Mouse (Mus musculus) MEL (cell line): ENCODE results near the gene Coq10a. TPM values are rescaled to one million over a fixed set of nuclear protein-coding genes. Genes with fewer than 3 reads are reported as not detected.

Experiments
- DNase-seq: peaks from one replicate; pipeline ENCODE4 v3.0.0; 2011; ENCODE audit warnings: low read depth, low spot score
- H3K27ac ChIP-seq: 2 replicates; pipeline ENCODE4 v1.5.1; 2012; ENCODE audit warnings: low read depth, mild to moderate bottlenecking, control low read depth, low read length, moderate library complexity; ENCODE audit not compliant: control insufficient read depth
- H3K27me3 ChIP-seq, 2 experiments: fragments of 150-350 bp in 1 of 2; sonication (generic) in 1 of 2; 2 replicates each; pipeline ENCODE4 v1.6.1; 2012; ENCODE audit warnings: low read length in 2 of 2, mild to moderate bottlenecking in 2 of 2, improper control_type of control experiment in 1 of 2, moderate library complexity in 1 of 2; ENCODE audit not compliant: insufficient read depth in 2 of 2, control insufficient read depth in 1 of 2
- H3K36me3 ChIP-seq, 2 experiments: 2 replicates each; pipeline ENCODE4 v1.6.1; 2012 to 2014; ENCODE audit warnings: low read length in 2 of 2, improper control_type of control experiment in 1 of 2, inconsistent platforms in 1 of 2, mild to moderate bottlenecking in 1 of 2; ENCODE audit not compliant: insufficient read depth in 2 of 2, control insufficient read depth in 1 of 2
- H3K4me1 ChIP-seq, 2 experiments: fragments of 150-350 bp in 1 of 2; sonication (generic) in 1 of 2; 2 replicates each; pipeline ENCODE4 v1.6.1; 2012; ENCODE audit warnings: low read length in 2 of 2, improper control_type of control experiment in 1 of 2, mild to moderate bottlenecking in 1 of 2; ENCODE audit not compliant: insufficient read depth in 2 of 2, control insufficient read depth in 1 of 2
- H3K4me3 ChIP-seq, 2 experiments: fragments of 150-350 bp in 1 of 2; sonication (generic) in 1 of 2; 2 replicates each; pipeline ENCODE4 v1.5.1; 2012; ENCODE audit warnings: low read depth in 2 of 2, low read length in 2 of 2, mild to moderate bottlenecking in 2 of 2, moderate library complexity in 2 of 2, control low read depth in 1 of 2, improper control_type of control experiment in 1 of 2; ENCODE audit not compliant: control insufficient read depth in 1 of 2, insufficient read depth in 1 of 2
- H3K79me2 ChIP-seq: 2 replicates; pipeline ENCODE4 v1.6.1; 2012; ENCODE audit warnings: mild to moderate bottlenecking, low read length, moderate library complexity; ENCODE audit not compliant: control insufficient read depth, poor library complexity, insufficient read depth
- H3K9ac ChIP-seq: 2 replicates; pipeline ENCODE4 v1.6.1; 2012; ENCODE audit warnings: low read depth, mild to moderate bottlenecking, control low read depth, low read length, moderate library complexity; ENCODE audit not compliant: control insufficient read depth, poor library complexity, severe bottlenecking
- H3K9me3 ChIP-seq: fragments of 150-350 bp; sonication (generic); replicated peaks from 2 replicates; pipeline ENCODE4 v1.6.1; 2012; ENCODE audit warnings: mild to moderate bottlenecking, low read length, improper control_type of control experiment, moderate library complexity; ENCODE audit not compliant: insufficient read depth
- BHLHE40 ChIP-seq: IDR thresholded peaks from 2 replicates; pipeline ENCODE4 v1.6.1; 2012; ENCODE audit warnings: low read depth, mild to moderate bottlenecking, inconsistent platforms, low read length, improper control_type of control experiment, borderline replicate concordance
- CHD1 ChIP-seq: IDR thresholded peaks from 2 replicates; pipeline ENCODE4 v1.6.1; 2012; ENCODE audit warnings: low read depth, mild to moderate bottlenecking, inconsistent platforms, low read length, improper control_type of control experiment
- CTCF ChIP-seq, 3 experiments: IDR thresholded peaks in 2 of 3; conservative IDR thresholded peaks in 1 of 3; 2 replicates each; pipeline ENCODE4 v1.5.1; 2011 to 2012; ENCODE audit warnings: low read length in 3 of 3, low read depth in 2 of 3, mild to moderate bottlenecking in 2 of 3, improper control_type of control experiment in 1 of 3, inconsistent platforms in 1 of 3, mixed read lengths in 1 of 3, moderate library complexity in 1 of 3; ENCODE audit not compliant: control insufficient read depth in 1 of 3, insufficient read depth in 1 of 3, poor library complexity in 1 of 3, severe bottlenecking in 1 of 3
- E2F4 ChIP-seq: IDR thresholded peaks from 2 replicates; pipeline ENCODE4 v1.6.1; 2011; ENCODE audit warnings: low read depth, low read length, improper control_type of control experiment, borderline replicate concordance
- GATA1 ChIP-seq: IDR thresholded peaks from 2 replicates; pipeline ENCODE4 v1.6.1; 2011; ENCODE audit warnings: low read depth, low read length, improper control_type of control experiment
- MAX ChIP-seq: IDR thresholded peaks from 2 replicates; pipeline ENCODE4 v1.6.1; 2011; ENCODE audit warnings: low read length, improper control_type of control experiment
- MAZ ChIP-seq: IDR thresholded peaks from 2 replicates; pipeline ENCODE4 v1.6.1; 2012; ENCODE audit warnings: low read depth, mild to moderate bottlenecking, inconsistent platforms, low read length, improper control_type of control experiment
- MEF2A ChIP-seq: IDR thresholded peaks from 2 replicates; pipeline ENCODE4 v1.6.1; 2014; ENCODE audit warnings: low read depth, mild to moderate bottlenecking, inconsistent platforms, low read length, improper control_type of control experiment; ENCODE audit not compliant: poor library complexity, insufficient replicate concordance, severe bottlenecking; ENCODE audit errors: extremely low read depth
- MYC ChIP-seq: IDR thresholded peaks from 2 replicates; pipeline ENCODE4 v1.6.1; 2011; ENCODE audit warnings: low read depth, mild to moderate bottlenecking, low read length, improper control_type of control experiment, moderate library complexity
- POLR2A ChIP-seq, 2 experiments: IDR thresholded peaks; 2 replicates each; pipeline ENCODE4 v1.6.1; 2011 to 2012; ENCODE audit warnings: low read length in 2 of 2, mild to moderate bottlenecking in 2 of 2, control low read depth in 1 of 2, improper control_type of control experiment in 1 of 2, low read depth in 1 of 2, moderate library complexity in 1 of 2; ENCODE audit not compliant: control insufficient read depth in 1 of 2, insufficient read depth in 1 of 2, poor library complexity in 1 of 2
- POLR2AphosphoS2 ChIP-seq: IDR thresholded peaks from 2 replicates; pipeline ENCODE4 v1.6.1; 2011; ENCODE audit warnings: low read length, improper control_type of control experiment
- POLR2AphosphoS5 ChIP-seq: IDR thresholded peaks from 2 replicates; pipeline ENCODE4 v1.6.1; 2012; ENCODE audit warnings: low read depth, borderline replicate concordance, mild to moderate bottlenecking, inconsistent platforms, low read length, moderate library complexity, mixed read lengths
- RAD21 ChIP-seq: IDR thresholded peaks from 2 replicates; pipeline ENCODE4 v1.6.1; 2011; ENCODE audit warnings: mild to moderate bottlenecking, low read depth, low read length, improper control_type of control experiment
- RCOR1 ChIP-seq: IDR thresholded peaks from 2 replicates; pipeline ENCODE4 v1.6.1; 2012; ENCODE audit warnings: low read depth, mild to moderate bottlenecking, inconsistent platforms, low read length, improper control_type of control experiment
- TCF12 ChIP-seq: IDR thresholded peaks from 2 replicates; pipeline ENCODE4 v1.6.1; 2014; ENCODE audit warnings: low read depth, mild to moderate bottlenecking, inconsistent platforms, low read length, improper control_type of control experiment, moderate library complexity
- USF1 ChIP-seq: IDR thresholded peaks from 2 replicates; pipeline ENCODE4 v1.6.1; 2014; ENCODE audit warnings: low read depth, mild to moderate bottlenecking, inconsistent platforms, low read length, improper control_type of control experiment, moderate library complexity
- USF2 ChIP-seq, 2 experiments: IDR thresholded peaks; 2 replicates each; pipeline ENCODE4 v1.6.1; 2011 to 2012; ENCODE audit warnings: improper control_type of control experiment in 2 of 2, low read length in 2 of 2, borderline replicate concordance in 1 of 2, inconsistent platforms in 1 of 2, low read depth in 1 of 2, mild to moderate bottlenecking in 1 of 2; ENCODE audit not compliant: insufficient read depth in 1 of 2
- ZC3H11A ChIP-seq: IDR thresholded peaks from 2 replicates; pipeline ENCODE4 v1.6.1; 2012; ENCODE audit warnings: low read depth, mild to moderate bottlenecking, inconsistent platforms, low read length, improper control_type of control experiment
- ZKSCAN1 ChIP-seq: IDR thresholded peaks from 2 replicates; pipeline ENCODE4 v1.6.1; 2012; ENCODE audit warnings: low read depth, mild to moderate bottlenecking, inconsistent platforms, low read length, improper control_type of control experiment, moderate library complexity
- polyA plus RNA-seq, 2 experiments: library from polyadenylated mRNA; stranded (reverse) in 1 of 2; unstranded in 1 of 2; fragments of >175 nt in 1 of 2; fragments of >200 nt in 1 of 2; gene quantifications; 2 replicates each; pipeline versions ENCODE4 v1.2.1 to v1.2.4; 2012; ENCODE audit warnings: low replicate concordance in 2 of 2, low read depth in 1 of 2; ENCODE audit not compliant: insufficient read length in 2 of 2, insufficient read depth in 1 of 2, missing spikeins in 1 of 2
- total RNA-seq: library from RNA; depleted of rRNA; stranded (reverse); fragments of 300-350 nt; gene quantifications from 2 replicates; pipeline ENCODE4 v1.2.3, GENCODE M21; 2012

Gene Coq10a
- total and polyA plus RNA-seq, 3 experiments: 7.7 to 14.1 TPM; not detected in 1

DNA sequence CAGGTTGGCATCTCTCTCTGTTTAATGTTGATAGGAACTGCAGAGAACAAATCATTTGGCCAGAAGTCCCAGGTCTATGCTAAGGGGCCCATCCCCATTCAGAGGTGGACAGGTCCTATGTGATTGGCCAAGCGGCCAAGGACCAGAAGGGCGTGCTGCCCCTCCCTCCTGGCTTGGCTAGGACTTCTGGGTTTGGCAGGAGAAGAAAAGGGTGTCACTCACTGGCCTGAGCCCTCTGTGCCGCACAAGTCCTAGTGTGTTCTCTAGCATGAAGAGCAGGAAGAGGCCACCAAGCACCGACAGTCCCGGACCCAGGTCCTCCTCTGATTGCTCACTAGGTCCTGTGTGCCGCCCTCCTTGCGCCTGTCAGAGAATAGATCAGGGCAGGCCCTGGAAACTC lies 28.7 kb upstream of the Coq10a start:
- no peak overlapping the region for H3K27ac ChIP-seq
- H3K79me2 ChIP-seq: no peaks in the 10 kb centered on the region
- no peaks in the 10 kb centered on the region for H3K36me3 ChIP-seq
- H3K4me1 ChIP-seq: no peaks in the 10 kb centered on the region
- no peak for DNase-seq
- H3K9ac ChIP-seq: no peak overlapping the region
- H3K27me3 ChIP-seq: no peaks in the 10 kb centered on the region
- TF ChIP-seq POLR2AphosphoS5 (no peak), E2F4 (no peak), POLR2A (IDR thresholded peaks at IDR 0.05; ENCODE audit: control insufficient read depth in 1 of 2, insufficient read depth in 1 of 2, low read depth in 1 of 2, low read length in 2 of 2, poor library complexity in 1 of 2) (no peak), RAD21 (no peak), MAZ (no peak), BHLHE40 (no peak), ZC3H11A (no peak), MAX (no peak), MEF2A (no peak), CHD1 (no peak), USF1 (no peak), CTCF (IDR thresholded peaks at IDR 0.05 in 2 of 3, conservative IDR thresholded peaks at IDR 0.05 in 1 of 3; ENCODE audit: control insufficient read depth in 1 of 3, insufficient read depth in 1 of 3, low read depth in 2 of 3, low read length in 3 of 3, poor library complexity in 1 of 3, severe bottlenecking in 1 of 3) (no peak), ZKSCAN1 (no peak), GATA1 (no peak)
- no peaks in the 10 kb centered on the region for H3K9me3 ChIP-seq
- H3K4me3 ChIP-seq: no peak overlapping the region

DNA sequence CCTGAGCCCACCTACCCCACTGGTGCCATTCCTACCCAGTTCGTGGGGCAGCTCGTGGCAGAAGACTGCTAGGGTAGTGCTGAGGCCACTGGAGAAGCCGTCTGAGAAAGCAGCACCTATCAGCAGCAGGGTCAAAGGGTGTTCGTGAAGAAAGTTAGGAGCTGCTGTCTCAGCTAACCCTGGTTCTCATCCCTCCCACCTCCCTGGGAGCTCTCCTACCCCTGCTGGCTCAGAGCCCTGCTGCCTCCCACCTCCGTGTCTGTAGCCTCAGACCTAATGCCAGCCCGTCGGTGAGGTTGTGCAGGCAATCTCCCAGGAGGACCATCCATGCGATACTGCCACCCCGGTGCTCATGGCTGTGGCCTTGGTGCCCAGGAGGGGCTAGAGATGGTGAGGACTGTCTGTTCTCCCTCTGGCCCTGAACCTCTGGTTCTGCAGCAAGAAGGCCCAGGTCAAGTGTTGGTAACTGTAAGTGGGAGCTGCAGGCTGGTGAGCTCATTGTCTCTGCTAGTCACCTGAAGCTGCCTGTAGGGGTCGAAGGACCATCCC lies 28.0 kb upstream of the Coq10a start:
- no peak for DNase-seq
- Histone ChIP-seq H3K9me3 (no peaks in the 10 kb centered on the region), H3K27ac (no peak overlapping the region), H3K27me3 (no peaks in the 10 kb centered on the region), H3K79me2 (no peaks in the 10 kb centered on the region), H3K9ac (no peak overlapping the region), H3K4me3 (no peak overlapping the region), H3K36me3 (no peaks in the 10 kb centered on the region), H3K4me1 (no peaks in the 10 kb centered on the region)
- TF ChIP-seq TCF12: no peak
- no peak for TF ChIP-seq MYC
- no peak for TF ChIP-seq E2F4
- peak; percentile 37 for TF ChIP-seq POLR2AphosphoS2
- no peak for TF ChIP-seq RCOR1
- TF ChIP-seq POLR2A (IDR thresholded peaks at IDR 0.05; ENCODE audit: control insufficient read depth in 1 of 2, insufficient read depth in 1 of 2, low read depth in 1 of 2, low read length in 2 of 2, poor library complexity in 1 of 2): no peak
- TF ChIP-seq USF2 (IDR thresholded peaks at IDR 0.05; ENCODE audit: borderline replicate concordance in 1 of 2, insufficient read depth in 1 of 2, low read depth in 1 of 2, low read length in 2 of 2): no peak
